Mouse (Mus musculus) large intestine, adult 2 months (tissue): ENCODE results near the gene Tmtc1. TPM values are rescaled to one million over a fixed set of nuclear protein-coding genes. Genes with fewer than 3 reads are reported as not detected.

Experiments used
- DNase-seq: peaks from one replicate; pipeline ENCODE4 v3.0.0-alpha.2; 2012; ENCODE audit warnings: low read depth, low spot score
- WGBS: fragments of 180-500 bp; shearing (Covaris S2); methylation state at CpG from one replicate; pipeline ENCODE4 v1.1.7; 2018; 5-methylcytosine and 5-hydroxymethylcytosine counted together
- polyA plus RNA-seq: library from polyadenylated mRNA; depleted of rRNA; stranded (reverse); fragments of >200 nt; gene quantifications from 2 replicates; pipeline ENCODE4 v1.2.3, GENCODE M21; 2012

The Tmtc1 gene
- polyA plus RNA-seq, 1 experiment = 2.6 TPM

GRCm38 (mm10) chr6:148257805-148258204 is 186.4 kb downstream of the Tmtc1 start:
- WGBS = 80% methylated on average over 2 of the region's 2 CpGs
- DNase-seq = no peak

DNA sequence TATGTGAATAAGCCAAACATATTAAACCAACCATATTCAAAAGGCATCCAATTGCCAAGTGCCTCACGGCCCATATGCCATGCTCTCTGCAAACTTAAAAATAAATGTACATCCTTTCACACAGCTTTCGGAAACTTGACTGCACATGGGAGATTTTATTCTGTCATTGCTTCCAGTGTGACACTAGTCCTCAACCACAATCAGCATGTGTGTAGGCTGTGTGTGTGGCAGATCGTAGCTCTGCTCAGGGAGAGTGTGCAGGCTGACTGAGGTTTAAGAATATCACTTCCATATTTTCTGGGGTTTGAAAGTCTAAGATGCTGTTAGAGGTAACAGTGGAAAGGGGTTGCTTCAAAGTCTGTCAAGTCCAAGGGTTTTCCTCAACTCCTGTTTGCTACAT is 188.1 kb downstream of the Tmtc1 start:
- DNase-seq = no peak
- 90% methylated on average over 3 of the region's 3 CpGs for WGBS

DNA sequence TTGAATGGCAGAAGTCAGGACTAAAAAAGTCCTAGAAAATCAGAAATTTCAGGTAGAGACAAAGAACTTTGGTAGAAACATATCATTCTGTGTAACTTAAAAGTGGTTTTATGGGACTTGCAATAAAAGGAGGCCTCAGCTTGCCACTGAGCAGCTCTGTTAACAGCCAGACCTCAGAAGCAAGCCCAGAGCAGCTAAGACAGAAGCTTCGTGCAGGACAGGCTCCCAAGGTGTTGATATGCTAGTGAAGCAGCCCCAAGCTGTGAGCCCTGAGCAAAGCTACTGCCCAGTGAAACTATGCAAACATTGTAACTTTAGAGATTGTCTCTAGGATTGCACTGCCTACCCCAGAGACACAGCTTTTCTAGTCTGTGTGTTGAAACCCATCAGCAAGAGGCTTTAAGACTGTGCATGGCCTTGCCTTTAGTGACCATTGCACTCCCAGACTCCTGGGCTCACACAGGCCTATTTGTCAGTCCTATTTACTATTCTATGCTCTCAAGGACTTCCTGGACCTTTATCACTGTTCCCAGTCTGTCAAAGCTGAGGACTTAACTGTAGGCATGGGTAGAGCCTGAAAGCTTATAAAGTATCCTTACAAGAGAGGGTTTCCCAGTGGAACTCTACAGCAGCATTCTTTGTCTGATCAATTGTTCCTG is 188.7 kb downstream of the Tmtc1 start:
- WGBS = 60% methylated on average over 1 of the region's 1 CpGs
- DNase-seq = no peak

DNA sequence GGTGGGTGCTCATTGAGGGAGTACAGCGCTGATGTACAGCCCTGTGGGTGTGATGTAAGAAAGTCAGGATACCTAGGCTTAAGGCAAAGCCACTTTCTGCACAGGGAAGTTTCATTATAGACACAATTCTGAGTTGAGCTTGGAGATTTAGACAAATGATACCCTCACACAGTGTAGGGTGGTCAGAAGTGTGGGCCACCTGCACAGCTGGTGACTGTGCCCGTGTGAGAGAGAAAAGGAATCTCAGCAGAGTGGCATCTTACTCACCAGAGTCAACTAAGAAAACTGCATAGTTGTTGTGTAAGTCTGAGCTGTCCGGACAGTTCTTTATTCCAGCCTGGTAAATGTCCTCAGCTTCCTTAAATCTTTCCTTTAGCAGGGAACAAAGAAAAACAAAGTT is 195.0 kb downstream of the Tmtc1 start:
- WGBS = 68% methylated on average over 3 of the region's 3 CpGs
- DNase-seq = no peak

- 21% methylated on average over 2 of the region's 2 CpGs for WGBS
- DNase-seq = peak; percentile 27
These were observed 195.6 kb downstream of the Tmtc1 start for GRCm38 (mm10) chr6:148248625-148249024.

DNA sequence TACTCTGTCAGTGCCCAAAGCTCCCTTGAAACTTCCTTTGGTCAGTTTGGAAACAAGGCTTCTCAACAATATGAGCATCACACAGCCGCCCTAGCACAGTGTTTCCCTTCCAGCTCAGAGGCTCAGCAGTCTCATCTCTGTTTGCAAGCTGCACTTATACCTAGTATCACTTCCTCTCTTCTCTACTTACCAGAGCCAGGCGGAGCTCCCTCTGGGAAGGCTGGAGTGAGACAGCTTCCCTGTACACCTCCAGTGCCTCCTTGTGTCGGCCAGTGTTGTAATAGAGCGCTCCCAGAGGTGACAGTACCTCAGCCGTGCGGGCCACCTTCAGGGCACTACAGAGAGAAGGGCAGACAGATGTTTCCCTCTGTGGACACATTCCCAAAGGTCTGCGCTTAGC is 197.6 kb downstream of the Tmtc1 start:
- 76% methylated on average over 7 of the region's 7 CpGs for WGBS
- no peak for DNase-seq

DNA sequence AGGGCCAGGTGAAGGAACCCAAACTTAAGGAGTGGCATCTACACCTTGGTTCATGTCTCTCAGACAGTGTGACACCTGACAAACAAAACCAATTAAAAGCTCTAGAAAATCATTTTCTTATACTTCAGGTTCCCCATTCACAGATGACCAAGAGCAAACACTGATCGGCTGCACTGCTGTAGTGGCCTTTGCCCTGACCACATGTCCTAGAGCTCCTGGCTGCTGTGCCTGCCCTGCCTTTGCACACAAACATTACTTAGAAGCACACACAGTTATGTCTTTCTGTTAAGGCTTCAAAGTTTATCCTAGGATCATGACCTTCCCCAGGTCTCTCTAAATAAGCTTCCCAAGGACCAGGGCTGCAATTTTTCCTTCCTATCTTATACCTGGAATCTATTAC is 199.4 kb downstream of the Tmtc1 start:
- DNase-seq = no peak
- 24% methylated on average over 1 of the region's 1 CpGs for WGBS

DNA sequence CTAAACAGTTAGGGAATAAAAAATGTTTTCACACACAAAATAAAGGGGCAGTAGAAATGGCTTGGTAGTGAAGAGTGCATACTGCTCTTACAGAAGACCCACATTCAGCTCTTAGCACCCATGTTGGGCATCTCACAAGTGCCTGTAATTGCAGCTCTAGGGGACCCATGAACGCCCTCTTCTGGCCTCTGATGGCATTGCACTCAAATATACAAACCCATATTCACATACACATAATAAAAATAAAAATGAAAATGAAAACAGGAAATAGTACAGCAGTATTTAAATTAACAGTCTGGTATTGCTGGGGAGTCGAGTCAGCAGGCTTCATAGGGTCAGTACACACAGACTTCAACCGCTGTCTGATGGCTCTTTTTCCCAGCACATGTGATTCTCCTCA is 201.9 kb downstream of the Tmtc1 start:
- 57% methylated on average over 3 of the region's 3 CpGs for WGBS
- DNase-seq = no peak

- WGBS = 94% methylated on average over 5 of the region's 5 CpGs
- no peak for DNase-seq
These were observed 202.5 kb downstream of the Tmtc1 start for GRCm38 (mm10) chr6:148241685-148242084.

GRCm38 (mm10) chr6:148239311-148239710 is 204.9 kb downstream of the Tmtc1 start:
- WGBS = 84% methylated on average over 1 of the region's 1 CpGs
- no peak for DNase-seq

DNA sequence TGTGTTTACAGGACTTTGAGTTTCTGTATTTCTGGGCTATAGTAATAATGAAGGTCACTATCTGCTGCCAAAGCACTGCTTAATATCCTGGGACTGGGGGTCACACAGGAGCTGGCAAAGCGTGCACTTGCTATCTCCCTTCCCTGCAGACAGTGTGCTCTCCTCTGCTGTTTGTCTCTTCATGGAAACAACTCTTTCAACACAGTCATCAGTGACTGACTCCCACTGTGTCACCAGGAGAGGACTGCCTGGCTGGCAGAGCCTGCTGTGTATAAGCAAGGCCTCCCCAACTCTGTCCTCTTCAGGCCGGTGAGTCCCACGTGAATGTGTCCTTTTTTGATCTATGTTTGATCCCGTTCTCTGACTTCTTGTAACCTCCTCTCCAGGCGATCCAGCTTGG is 206.7 kb downstream of the Tmtc1 start:
- DNase-seq = no peak
- 68% methylated on average over 5 of the region's 5 CpGs for WGBS

DNA sequence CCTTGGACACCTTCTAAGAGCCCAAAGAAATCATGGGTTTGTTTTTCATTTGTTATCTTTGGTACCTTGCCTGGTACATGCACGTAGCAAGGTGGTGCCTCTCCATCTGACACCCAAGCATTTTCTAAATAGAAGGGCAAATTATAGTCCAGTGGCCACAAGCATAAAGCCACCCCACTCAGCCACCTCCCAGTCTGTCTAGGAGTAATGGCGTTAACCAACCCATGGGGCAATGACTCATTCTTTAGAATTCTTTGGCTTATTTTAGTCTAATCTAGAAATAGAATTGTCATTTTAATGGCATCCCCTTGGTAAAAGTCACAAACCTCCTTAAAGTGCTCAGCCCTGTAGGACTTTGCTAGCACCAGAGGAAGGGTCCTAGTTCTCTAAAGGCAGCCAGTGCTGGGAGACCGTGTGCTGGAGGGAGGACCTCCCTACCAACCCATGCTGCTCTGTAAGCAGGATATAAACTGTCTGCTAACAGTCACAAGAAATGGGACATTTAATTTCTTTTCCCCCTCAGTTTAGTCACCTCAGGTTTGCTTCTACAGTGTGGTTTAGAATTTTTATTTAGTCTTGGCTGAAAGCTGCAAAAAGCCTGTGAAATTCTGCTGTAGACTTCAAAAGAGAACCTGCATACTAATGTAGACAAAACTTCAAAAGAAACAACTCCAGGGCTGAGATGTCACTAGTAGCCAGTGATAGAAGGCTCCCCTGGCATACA is 209.9 kb downstream of the Tmtc1 start:
- no peak for DNase-seq
- 57% methylated on average over 3 of the region's 3 CpGs for WGBS

DNA sequence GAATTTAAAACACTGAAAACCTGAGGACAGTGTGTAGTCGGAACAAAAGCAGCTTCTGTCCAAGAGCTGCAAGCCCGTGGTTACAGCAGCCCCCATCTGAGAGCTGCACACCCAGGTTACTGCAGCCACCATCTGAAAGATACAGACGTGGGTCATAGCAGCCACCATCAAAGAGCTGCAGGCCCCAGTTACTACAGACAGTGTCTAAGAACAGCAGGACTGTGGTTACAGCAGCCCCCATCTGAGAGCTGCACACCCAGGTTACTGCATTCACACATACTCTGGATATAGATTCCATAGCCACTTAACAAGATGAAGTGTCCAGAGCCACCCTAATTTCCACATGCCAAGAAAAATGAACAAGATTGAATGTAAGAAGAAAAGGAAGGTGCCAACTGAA is 216.6 kb downstream of the Tmtc1 start:
- DNase-seq = no peak
- 70% methylated on average over 3 of the region's 3 CpGs for WGBS

DNA sequence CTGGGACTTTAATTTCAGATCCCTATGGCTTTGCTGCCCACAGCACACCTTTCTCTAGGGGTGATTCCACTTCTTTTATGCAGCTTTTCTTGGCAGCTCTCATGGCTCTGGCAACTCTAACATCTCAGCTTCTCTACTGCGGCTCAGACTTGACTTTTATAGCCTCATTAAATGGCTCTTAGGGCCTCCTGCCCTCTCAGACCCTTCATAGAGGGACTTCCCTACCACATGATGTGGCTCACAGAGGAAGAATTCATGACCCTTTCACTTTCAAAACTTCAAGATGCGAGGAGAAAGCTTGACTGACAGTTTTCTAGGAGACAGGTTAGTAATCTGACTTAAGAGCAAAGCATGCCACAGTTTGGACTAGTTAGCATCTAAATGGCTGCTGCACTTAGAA is 221.5 kb downstream of the Tmtc1 start:
- DNase-seq = no peak
- 36% methylated on average over 2 of the region's 2 CpGs for WGBS

DNA sequence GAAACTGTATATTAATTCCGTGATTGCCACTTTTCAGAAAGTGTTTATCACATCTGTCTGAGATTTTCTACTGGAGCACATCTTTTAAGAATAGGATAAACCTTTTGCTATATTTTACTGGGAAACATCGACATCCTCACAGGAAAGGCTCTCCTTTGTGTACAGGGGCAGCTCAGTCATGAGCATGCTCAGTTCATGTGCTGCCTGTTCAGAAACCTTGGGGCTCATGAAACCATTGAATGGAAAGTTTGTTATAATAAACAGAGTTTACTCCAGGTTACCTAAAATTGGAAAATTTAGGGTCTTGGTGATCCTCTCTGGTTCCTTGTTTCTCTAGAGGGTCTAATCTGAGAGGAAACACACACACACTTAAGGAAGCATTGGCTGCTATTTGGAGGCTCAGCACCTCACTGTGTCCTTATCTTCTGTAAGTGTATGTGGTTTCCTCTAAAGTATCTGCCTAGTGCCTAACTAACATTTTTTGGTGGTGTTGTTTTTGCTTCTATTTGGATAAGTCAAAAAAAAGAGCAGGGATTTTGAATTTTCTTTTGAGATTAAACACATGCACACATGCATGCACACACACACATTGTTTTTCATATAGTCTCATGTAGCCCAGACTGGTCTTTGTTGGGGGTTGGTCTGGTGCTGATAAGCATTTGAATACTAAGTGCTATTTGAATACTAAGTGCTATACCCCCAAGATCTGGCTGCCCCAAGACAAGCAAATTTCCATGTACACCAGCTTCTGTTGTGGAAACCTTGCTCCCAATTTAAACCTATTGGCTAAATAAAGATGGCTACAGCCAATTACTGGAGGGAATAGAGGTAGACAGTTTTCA is 225.7 kb downstream of the Tmtc1 start:
- WGBS = 77% methylated on average over 2 of the region's 2 CpGs

DNA sequence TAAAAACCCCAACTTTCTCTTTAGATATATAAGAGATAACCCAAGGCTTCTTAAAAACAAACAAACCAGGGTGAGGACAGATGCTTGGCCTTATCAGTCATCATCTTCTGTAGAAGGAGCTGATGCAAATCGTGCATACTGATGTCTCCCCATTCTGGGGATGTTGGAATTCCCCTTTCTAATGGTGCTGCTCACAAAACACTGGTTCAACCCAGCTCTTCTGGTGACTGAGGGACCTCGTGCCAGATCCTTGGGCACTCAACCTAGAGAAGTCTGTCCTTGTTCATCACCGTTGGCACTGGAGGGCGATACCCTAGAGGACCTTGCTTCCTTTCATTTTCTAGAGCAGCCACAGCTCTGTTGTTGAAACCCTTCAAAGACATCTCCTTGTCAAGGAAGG is 227.4 kb downstream of the Tmtc1 start:
- WGBS = 86% methylated on average over 4 of the region's 4 CpGs
- DNase-seq = no peak

More for the DNA sequence above, 225.7 kb downstream of the Tmtc1 start:
- no peak for DNase-seq

DNA sequence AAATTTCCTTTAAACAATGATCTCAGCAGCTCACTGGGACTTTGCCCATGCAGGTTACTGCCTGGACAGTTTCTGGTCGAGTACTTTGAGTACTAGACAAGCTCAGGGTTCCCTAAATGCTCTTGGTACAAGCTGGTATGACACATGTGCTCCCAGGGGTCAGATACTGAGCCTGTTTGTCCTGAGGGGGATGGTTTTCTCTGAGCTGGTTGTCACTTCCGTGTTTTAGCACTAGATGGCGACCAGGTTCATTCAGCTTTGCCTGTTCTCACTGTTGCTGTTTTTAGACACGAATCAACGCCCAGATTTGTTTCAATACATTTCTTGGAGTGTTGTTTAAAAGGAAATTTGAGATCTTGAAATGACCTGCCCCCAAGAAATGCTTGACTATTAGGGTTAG is 229.4 kb downstream of the Tmtc1 start:
- WGBS = 3% methylated on average over 5 of the region's 5 CpGs
- no peak for DNase-seq

GRCm38 (mm10) chr6:148211897-148212680 is 232.1 kb downstream of the Tmtc1 start, which contains the start of gene Ergic2:
Gene Ergic2 (minus strand): TSS chr6:148212374.
- under 1% methylated on average over 61 of the region's 61 CpGs for WGBS
- DNase-seq = peak; percentile 98

DNA sequence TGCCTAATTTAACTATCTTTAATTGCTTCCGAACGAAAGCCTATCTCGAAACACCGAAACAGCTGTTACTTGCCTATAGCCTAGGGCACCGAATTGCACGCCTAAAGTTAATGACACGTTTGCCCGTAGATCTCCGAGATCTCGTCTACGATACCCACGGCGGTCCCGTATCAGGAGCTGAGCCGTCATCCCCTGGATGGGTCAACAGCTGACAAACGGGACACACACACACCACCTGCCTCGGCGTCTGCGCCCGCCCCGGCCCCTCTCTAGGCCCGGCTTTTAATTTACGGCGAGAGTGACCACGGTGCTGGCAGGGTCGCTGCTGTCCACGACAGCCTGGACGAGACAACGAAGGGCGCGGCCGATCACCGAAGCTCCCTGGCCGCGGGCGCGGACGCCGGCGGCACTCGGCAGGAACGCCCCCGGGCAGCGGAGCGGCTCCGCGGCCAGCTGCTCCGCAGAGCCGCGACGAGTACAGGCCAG is 232.8 kb downstream of the Tmtc1 start:
- DNase-seq = no peak
- under 1% methylated on average over 51 of the region's 51 CpGs for WGBS

GRCm38 (mm10) chr6:148207522-148207921 is 236.7 kb downstream of the Tmtc1 start:
- DNase-seq = no peak
- 79% methylated on average over 1 of the region's 1 CpGs for WGBS
